Mouse (Mus musculus): ENCODE measurements around the gene 2510009E07Rik. TPM values are rescaled to one million over a fixed set of nuclear protein-coding genes. Genes with fewer than 3 reads are reported as not detected.

2510009E07Rik gene
- polyA plus RNA-seq, 1 experiment from 2014 or later = 21.7 TPM

DNA sequence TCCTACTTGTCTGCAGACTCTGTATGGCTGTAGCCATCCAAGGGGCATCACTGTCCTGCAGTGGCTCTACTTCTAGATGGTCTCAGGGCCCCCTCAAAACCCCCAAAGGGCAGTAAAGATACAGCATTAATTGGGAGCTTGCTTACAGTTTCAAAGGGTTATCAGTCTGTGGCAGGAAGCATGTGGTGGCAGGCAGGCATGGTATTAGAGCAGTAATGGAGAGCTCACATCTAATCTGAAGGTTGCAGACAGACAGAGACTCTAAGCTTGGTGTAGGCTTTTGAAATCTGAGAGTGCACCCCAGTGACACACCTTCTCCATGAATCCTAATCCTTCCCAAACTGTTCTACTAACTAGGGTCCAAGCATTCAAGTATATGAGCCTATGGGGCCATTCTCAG lies 60.0 kb downstream of the 2510009E07Rik start:
- H3K36me3 ChIP-seq (ENCODE audit: control insufficient read depth, insufficient read depth, low read length) = no peaks in the 10 kb centered on the region
- no peaks in the 10 kb centered on the region for H3K27me3 ChIP-seq (ENCODE audit: control insufficient read depth, insufficient read depth, low read depth, low read length)
- peaks cover 8% of the 10 kb centered on the region; the same call in 1 of the 2 replicates for H3K4me1 ChIP-seq (replicated peaks; ENCODE audit: control insufficient read depth, insufficient read depth, low read length)
- H3K4me3 ChIP-seq (ENCODE audit: low read length) = no peak overlapping the region
- H3K9me3 ChIP-seq (ENCODE audit: control insufficient read depth, low read length) = no peaks in the 10 kb centered on the region
- H3K4me2 ChIP-seq (ENCODE audit: low read depth, low read length) = no peak overlapping the region
- no peak overlapping the region for H3K9ac ChIP-seq (ENCODE audit: low read length)
- no peak overlapping the region for H3K27ac ChIP-seq (ENCODE audit: low read length)
- ATAC-seq (ENCODE audit: low read depth) = no peak

- H3K9ac ChIP-seq (ENCODE audit: low read length) = no peak overlapping the region
- no peak overlapping the region for H3K4me3 ChIP-seq (ENCODE audit: low read length)
- H3K36me3 ChIP-seq (ENCODE audit: control insufficient read depth, insufficient read depth, low read length) = no peaks in the 10 kb centered on the region
- H3K4me2 ChIP-seq (ENCODE audit: low read depth, low read length) = no peak overlapping the region
- H3K9me3 ChIP-seq (ENCODE audit: control insufficient read depth, low read length) = no peaks in the 10 kb centered on the region
- ATAC-seq (ENCODE audit: low read depth) = no peak
- 59% methylated on average over 4 of the region's 4 CpGs for whole genome bisulfite sequencing
- peaks cover 6% of the 10 kb centered on the region; the same call in 1 of the 2 replicates for H3K4me1 ChIP-seq (replicated peaks; ENCODE audit: control insufficient read depth, insufficient read depth, low read length)
- no peaks in the 10 kb centered on the region for H3K27me3 ChIP-seq (ENCODE audit: control insufficient read depth, insufficient read depth, low read depth, low read length)
- no peak overlapping the region for H3K27ac ChIP-seq (ENCODE audit: low read length)
Measured at GRCm38 (mm10) chr16:21631815-21632222, 62.6 kb downstream of the 2510009E07Rik start.

- ATAC-seq (ENCODE audit: low read depth) = no peak
- H3K9me3 ChIP-seq (ENCODE audit: control insufficient read depth, low read length) = no peaks in the 10 kb centered on the region
- H3K4me1 ChIP-seq (replicated peaks; ENCODE audit: control insufficient read depth, insufficient read depth, low read length) = no peaks in the 10 kb centered on the region
- no peak overlapping the region for H3K4me2 ChIP-seq (ENCODE audit: low read depth, low read length)
- H3K9ac ChIP-seq (ENCODE audit: low read length) = no peak overlapping the region
- WGBS = 76% methylated on average over 4 of the region's 4 CpGs
- H3K4me3 ChIP-seq (ENCODE audit: low read length) = no peak overlapping the region
- H3K27ac ChIP-seq (ENCODE audit: low read length) = no peak overlapping the region
- no peaks in the 10 kb centered on the region for H3K36me3 ChIP-seq (ENCODE audit: control insufficient read depth, insufficient read depth, low read length)
- no peaks in the 10 kb centered on the region for H3K27me3 ChIP-seq (ENCODE audit: control insufficient read depth, insufficient read depth, low read depth, low read length)
Measured at GRCm38 (mm10) chr16:21630614-21631013, 63.9 kb downstream of the 2510009E07Rik start.

GRCm38 (mm10) chr16:21628061-21628591 lies 66.3 kb downstream of the 2510009E07Rik start:
- ATAC-seq (ENCODE audit: low read depth) = no peak

GRCm38 (mm10) chr16:21627248-21627647 lies 67.2 kb downstream of the 2510009E07Rik start:
- no peak for ATAC-seq (ENCODE audit: low read depth)
- Histone ChIP-seq H3K9ac (ENCODE audit: low read length) (no peak overlapping the region), H3K27me3 (ENCODE audit: control insufficient read depth, insufficient read depth, low read depth, low read length) (no peaks in the 10 kb centered on the region), H3K36me3 (ENCODE audit: control insufficient read depth, insufficient read depth, low read length) (no peaks in the 10 kb centered on the region), H3K4me3 (ENCODE audit: low read length) (no peak overlapping the region), H3K9me3 (ENCODE audit: control insufficient read depth, low read length) (no peaks in the 10 kb centered on the region), H3K27ac (ENCODE audit: low read length) (no peak overlapping the region), H3K4me1 (replicated peaks; ENCODE audit: control insufficient read depth, insufficient read depth, low read length) (no peaks in the 10 kb centered on the region), H3K4me2 (ENCODE audit: low read depth, low read length) (no peak overlapping the region)
- 80% methylated on average over 6 of the region's 6 CpGs for WGBS

More at GRCm38 (mm10) chr16:21628061-21628591, 66.3 kb downstream of the 2510009E07Rik start:
- Histone ChIP-seq H3K9ac (ENCODE audit: low read length) (no peak overlapping the region), H3K9me3 (ENCODE audit: control insufficient read depth, low read length) (no peaks in the 10 kb centered on the region), H3K27ac (ENCODE audit: low read length) (no peak overlapping the region), H3K27me3 (ENCODE audit: control insufficient read depth, insufficient read depth, low read depth, low read length) (no peaks in the 10 kb centered on the region), H3K4me1 (replicated peaks; ENCODE audit: control insufficient read depth, insufficient read depth, low read length) (no peaks in the 10 kb centered on the region), H3K36me3 (ENCODE audit: control insufficient read depth, insufficient read depth, low read length) (no peaks in the 10 kb centered on the region), H3K4me2 (ENCODE audit: low read depth, low read length) (no peak overlapping the region), H3K4me3 (ENCODE audit: low read length) (no peak overlapping the region)
- 74% methylated on average over 13 of the region's 13 CpGs for WGBS

DNA sequence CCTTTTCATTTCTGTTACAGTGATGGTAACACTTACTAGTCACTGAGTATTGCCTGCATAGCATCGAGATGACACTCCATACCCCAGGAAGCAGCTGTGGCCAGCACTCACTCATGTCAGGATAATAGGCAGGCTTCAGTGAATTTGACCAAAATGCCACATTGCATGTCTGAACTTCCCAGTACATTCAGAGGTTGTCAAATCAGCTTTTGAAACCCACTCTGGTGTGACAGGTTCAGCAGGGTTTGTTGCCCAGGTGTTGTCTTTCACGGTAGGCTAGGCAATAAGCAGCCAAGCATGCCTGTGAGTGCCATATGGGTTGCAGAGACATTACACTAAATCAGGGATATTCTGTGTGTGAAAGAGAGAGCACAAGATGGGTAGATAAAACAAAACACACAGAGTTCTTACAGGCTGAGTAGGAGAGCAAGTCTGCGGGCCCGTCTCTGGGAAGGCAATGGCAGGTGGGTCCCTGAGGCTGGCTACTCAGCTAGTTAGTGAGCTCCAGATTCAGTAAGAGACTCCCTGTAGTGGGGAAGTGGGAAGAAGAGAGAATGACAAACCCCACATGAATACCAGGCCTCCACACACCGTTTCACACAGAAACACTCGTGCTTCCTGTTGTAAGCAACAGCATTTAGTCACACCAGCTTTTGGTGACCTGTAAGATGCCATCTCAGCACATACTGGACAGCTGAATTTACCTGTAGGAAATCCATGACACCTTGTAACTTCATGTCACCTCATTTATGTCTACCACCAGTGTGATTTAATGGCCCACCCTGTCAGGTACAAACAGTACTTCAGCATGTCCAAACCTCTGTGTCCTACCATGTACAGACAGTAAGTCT lies 68.5 kb downstream of the 2510009E07Rik start:
- H3K4me1 ChIP-seq (replicated peaks; ENCODE audit: control insufficient read depth, insufficient read depth, low read length) = no peaks in the 10 kb centered on the region
- H3K9ac ChIP-seq (ENCODE audit: low read length) = no peak overlapping the region
- WGBS = 63% methylated on average over 6 of the region's 6 CpGs
- no peaks in the 10 kb centered on the region for H3K36me3 ChIP-seq (ENCODE audit: control insufficient read depth, insufficient read depth, low read length)
- H3K4me2 ChIP-seq (ENCODE audit: low read depth, low read length) = no peak overlapping the region
- H3K4me3 ChIP-seq (ENCODE audit: low read length) = no peak overlapping the region
- H3K27me3 ChIP-seq (ENCODE audit: control insufficient read depth, insufficient read depth, low read depth, low read length) = no peaks in the 10 kb centered on the region
- no peaks in the 10 kb centered on the region for H3K9me3 ChIP-seq (ENCODE audit: control insufficient read depth, low read length)
- ATAC-seq (ENCODE audit: low read depth) = no peak
- H3K27ac ChIP-seq (ENCODE audit: low read length) = no peak overlapping the region

- peak; percentile 83 for ATAC-seq (ENCODE audit: low read depth)
- H3K4me3 ChIP-seq (ENCODE audit: low read length) = no peak overlapping the region
- no peaks in the 10 kb centered on the region for H3K27me3 ChIP-seq (ENCODE audit: control insufficient read depth, insufficient read depth, low read depth, low read length)
- H3K27ac ChIP-seq (ENCODE audit: low read length) = no peak overlapping the region
- H3K4me2 ChIP-seq (ENCODE audit: low read depth, low read length) = no peak overlapping the region
- H3K36me3 ChIP-seq (ENCODE audit: control insufficient read depth, insufficient read depth, low read length) = no peaks in the 10 kb centered on the region
- WGBS = 54% methylated on average over 2 of the region's 2 CpGs
- no peak overlapping the region for H3K9ac ChIP-seq (ENCODE audit: low read length)
- no peaks in the 10 kb centered on the region for H3K9me3 ChIP-seq (ENCODE audit: control insufficient read depth, low read length)
- H3K4me1 ChIP-seq (replicated peaks; ENCODE audit: control insufficient read depth, insufficient read depth, low read length) = no peaks in the 10 kb centered on the region
Measured at GRCm38 (mm10) chr16:21620630-21621029, 73.8 kb downstream of the 2510009E07Rik start.

DNA sequence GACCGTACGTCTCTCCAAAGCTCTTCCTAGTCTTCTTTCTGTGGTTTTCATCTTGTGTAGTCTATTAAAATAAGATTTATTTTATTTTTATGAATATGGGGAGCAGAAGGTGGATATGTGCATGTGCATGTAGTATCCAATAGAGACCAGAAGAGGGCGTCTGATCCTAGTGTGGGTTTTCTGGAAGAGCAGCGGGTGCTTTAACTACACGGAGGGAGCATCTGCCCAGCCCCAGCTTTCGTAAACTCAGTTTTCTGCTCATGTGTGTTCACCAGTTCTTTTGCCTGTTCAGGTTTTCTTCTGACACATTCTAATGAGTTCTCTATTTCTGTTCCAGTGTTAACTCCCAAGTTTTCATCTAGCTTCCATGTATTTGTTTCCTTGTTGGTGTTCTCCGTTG lies 78.7 kb downstream of the 2510009E07Rik start:
- Histone ChIP-seq H3K27me3 (ENCODE audit: control insufficient read depth, insufficient read depth, low read depth, low read length) (no peaks in the 10 kb centered on the region), H3K9me3 (ENCODE audit: control insufficient read depth, low read length) (no peaks in the 10 kb centered on the region), H3K4me2 (ENCODE audit: low read depth, low read length) (no peak overlapping the region), H3K27ac (ENCODE audit: low read length) (no peak overlapping the region), H3K4me3 (ENCODE audit: low read length) (no peak overlapping the region), H3K9ac (ENCODE audit: low read length) (no peak overlapping the region), H3K36me3 (ENCODE audit: control insufficient read depth, insufficient read depth, low read length) (no peaks in the 10 kb centered on the region), H3K4me1 (replicated peaks; ENCODE audit: control insufficient read depth, insufficient read depth, low read length) (no peaks in the 10 kb centered on the region)
- ATAC-seq (ENCODE audit: low read depth) = no peak
- 56% methylated on average over 7 of the region's 7 CpGs for WGBS

- no peak overlapping the region for H3K4me2 ChIP-seq (ENCODE audit: low read depth, low read length)
- no peak overlapping the region for H3K27ac ChIP-seq (ENCODE audit: low read length)
- no peak overlapping the region for H3K4me3 ChIP-seq (ENCODE audit: low read length)
- no peaks in the 10 kb centered on the region for H3K36me3 ChIP-seq (ENCODE audit: control insufficient read depth, insufficient read depth, low read length)
- no peak for ATAC-seq (ENCODE audit: low read depth)
- H3K9me3 ChIP-seq (ENCODE audit: control insufficient read depth, low read length) = no peaks in the 10 kb centered on the region
- peaks cover 18% of the 10 kb centered on the region for H3K4me1 ChIP-seq (replicated peaks; ENCODE audit: control insufficient read depth, insufficient read depth, low read length)
- no peaks in the 10 kb centered on the region for H3K27me3 ChIP-seq (ENCODE audit: control insufficient read depth, insufficient read depth, low read depth, low read length)
- 92% methylated on average over 4 of the region's 4 CpGs for WGBS
- H3K9ac ChIP-seq (ENCODE audit: low read length) = no peak overlapping the region
Measured at GRCm38 (mm10) chr16:21610473-21610872, 84.0 kb downstream of the 2510009E07Rik start.
